Mouse (Mus musculus) gastrocnemius, postnatal 10 days (tissue): ENCODE results near the gene Nfatc3. TPM values are rescaled to one million over a fixed set of nuclear protein-coding genes. Genes with fewer than 3 reads are reported as not detected.
"Not testable (repeated sequence)": the region's sequence is repeated elsewhere in the genome, so short reads cannot be mapped to it uniquely, and the experiment has no call there.

ENCODE experiments used
- DNase-seq: peaks from one replicate; pipeline ENCODE4 v3.0.0; 2021; ENCODE audit warnings: mixed read lengths
- long read RNA-seq, 2 experiments: library from polyadenylated mRNA; stranded (forward); transcript quantifications; one replicate each; pipeline ENCODE4 v2.0.0; 2021
- total RNA-seq, 2 experiments: library from RNA; stranded (reverse); gene quantifications; 2 replicates each; pipeline ENCODE4 v1.2.3; 2021

Nfatc3 gene
- total RNA-seq: 10 to 100 TPM; 25.3 to 30.7 TPM
- long read RNA-seq, experiment 1, full-length matches to known transcripts: 7 of 20 reads
- long read RNA-seq, experiment 1, partial matches to known transcripts: 4 of 20 reads
- long read RNA-seq, experiment 1, other reads (novel, unspliced or antisense): 9 of 20 reads
- long read RNA-seq, experiment 2, full-length matches to known transcripts: 7 of 16 reads
- long read RNA-seq, experiment 2, partial matches to known transcripts: 0 of 16 reads
- long read RNA-seq, experiment 2, other reads (novel, unspliced or antisense): 9 of 16 reads

GRCm38 (mm10) chr8:106058731-106059612 lies at the start of gene Nfatc3:
Gene Nfatc3 (plus strand): TSS chr8:106058840.
- peak; percentile 95 for DNase-seq

- DNase-seq: peak; percentile 91
These were observed 47.6 kb upstream of the Nfatc3 start for GRCm38 (mm10) chr8:106010748-106011642.

- no peak for DNase-seq
These were observed 47.0 kb upstream of the Nfatc3 start, which contains the start of gene Ddx28 for GRCm38 (mm10) chr8:106011643-106011986. Gene Ddx28 (minus strand): TSS chr8:106011882.

- DNase-seq: not testable (repeated sequence)
These were observed 46.4 kb upstream of the Nfatc3 start for GRCm38 (mm10) chr8:106012203-106012602.

- DNase-seq: no peak
These were observed 42.4 kb upstream of the Nfatc3 start for GRCm38 (mm10) chr8:106016284-106016683.

- DNase-seq: no peak
These were observed 41.5 kb upstream of the Nfatc3 start for GRCm38 (mm10) chr8:106017130-106017529.

GRCm38 (mm10) chr8:106018039-106018438 lies 40.6 kb upstream of the Nfatc3 start:
- DNase-seq: no peak

- peak; percentile 75 for DNase-seq
These were observed 36.2 kb upstream of the Nfatc3 start for GRCm38 (mm10) chr8:106022483-106022882.

GRCm38 (mm10) chr8:106038721-106039120 lies 19.9 kb upstream of the Nfatc3 start:
- DNase-seq: no peak

GRCm38 (mm10) chr8:106039605-106040004 lies 19.0 kb upstream of the Nfatc3 start:
- DNase-seq: no peak

- DNase-seq: no peak
These were observed 18.4 kb upstream of the Nfatc3 start for GRCm38 (mm10) chr8:106040218-106040617.

GRCm38 (mm10) chr8:106043055-106043454 lies 15.6 kb upstream of the Nfatc3 start:
- no peak for DNase-seq

- DNase-seq: peak; percentile 65
These were observed 14.5 kb upstream of the Nfatc3 start for GRCm38 (mm10) chr8:106044151-106044550.

- no peak for DNase-seq
These were observed 11.6 kb upstream of the Nfatc3 start for GRCm38 (mm10) chr8:106046872-106047559.

- DNase-seq: no peak
These were observed 10.6 kb upstream of the Nfatc3 start for GRCm38 (mm10) chr8:106047854-106048630.

GRCm38 (mm10) chr8:106049840-106050239 lies 8.8 kb upstream of the Nfatc3 start:
- DNase-seq: no peak

GRCm38 (mm10) chr8:106051068-106051467 lies 7.6 kb upstream of the Nfatc3 start:
- DNase-seq: no peak

GRCm38 (mm10) chr8:106052510-106053089 lies 6.0 kb upstream of the Nfatc3 start:
- no peak for DNase-seq

GRCm38 (mm10) chr8:106054190-106054811 lies 4.3 kb upstream of the Nfatc3 start:
- no peak for DNase-seq

- no peak for DNase-seq
These were observed 3.6 kb upstream of the Nfatc3 start for GRCm38 (mm10) chr8:106055038-106055437.
